Mouse (Mus musculus) c-Kit-positive CD71-positive TER-119-negative erythroid progenitor cells, embryonic 14.5 days (primary cell): ENCODE results near the gene Zfp276.

ENCODE experiments used
- DNase-seq: peaks from one replicate; pipeline ENCODE4 v3.0.0-alpha.2; 2013; ENCODE audit warnings: low read depth

Gene Zfp276

DNA sequence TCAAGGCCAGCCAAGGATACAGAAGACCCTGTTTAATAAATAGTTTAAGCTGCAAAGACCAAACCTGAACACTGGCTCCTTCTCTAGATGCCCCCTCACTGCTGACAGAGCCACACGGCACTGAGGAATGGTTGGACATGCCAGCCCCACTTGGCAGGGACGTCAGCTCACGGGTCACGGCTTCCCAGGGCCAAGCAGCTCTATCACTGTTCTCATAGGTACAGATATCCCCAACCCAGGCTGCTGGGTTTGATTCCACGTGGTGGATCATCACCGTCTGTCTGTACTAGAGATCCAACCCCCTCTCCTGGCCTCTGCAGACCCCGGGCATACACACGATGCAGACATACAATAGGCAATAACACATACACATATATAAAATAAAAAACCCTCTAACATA lies 36.7 kb downstream of the Zfp276 start:
- DNase-seq: no peak

GRCm38 (mm10) chr8:123291716-123292115 lies 37.7 kb downstream of the Zfp276 start:
- no peak for DNase-seq

GRCm38 (mm10) chr8:123292281-123292680 lies 38.3 kb downstream of the Zfp276 start:
- DNase-seq: no peak

DNA sequence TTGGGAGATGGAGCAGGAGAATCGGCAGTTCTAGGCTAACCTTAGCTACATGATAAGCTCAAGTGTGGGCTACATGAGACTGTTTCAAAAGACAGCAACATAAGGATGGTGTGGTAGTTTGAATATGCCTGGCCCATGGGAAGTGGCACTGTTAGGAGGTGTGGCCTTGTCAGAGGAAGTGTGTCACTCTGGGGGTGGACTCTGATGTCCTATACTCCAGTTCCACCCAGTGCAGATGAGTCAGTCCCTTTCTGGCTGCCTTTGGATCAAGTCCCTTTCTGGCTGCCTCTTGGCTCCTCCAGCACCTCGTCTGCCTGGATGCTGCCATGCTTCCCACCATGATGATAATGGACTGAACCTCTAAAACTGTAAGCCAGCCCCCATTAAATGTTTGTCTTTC lies 38.8 kb downstream of the Zfp276 start:
- DNase-seq: no peak

- DNase-seq: no peak
Observed at GRCm38 (mm10) chr8:123298301-123298700, 44.3 kb downstream of the Zfp276 start.

- no peak for DNase-seq
Observed at GRCm38 (mm10) chr8:123308738-123309137, 54.7 kb downstream of the Zfp276 start.

DNA sequence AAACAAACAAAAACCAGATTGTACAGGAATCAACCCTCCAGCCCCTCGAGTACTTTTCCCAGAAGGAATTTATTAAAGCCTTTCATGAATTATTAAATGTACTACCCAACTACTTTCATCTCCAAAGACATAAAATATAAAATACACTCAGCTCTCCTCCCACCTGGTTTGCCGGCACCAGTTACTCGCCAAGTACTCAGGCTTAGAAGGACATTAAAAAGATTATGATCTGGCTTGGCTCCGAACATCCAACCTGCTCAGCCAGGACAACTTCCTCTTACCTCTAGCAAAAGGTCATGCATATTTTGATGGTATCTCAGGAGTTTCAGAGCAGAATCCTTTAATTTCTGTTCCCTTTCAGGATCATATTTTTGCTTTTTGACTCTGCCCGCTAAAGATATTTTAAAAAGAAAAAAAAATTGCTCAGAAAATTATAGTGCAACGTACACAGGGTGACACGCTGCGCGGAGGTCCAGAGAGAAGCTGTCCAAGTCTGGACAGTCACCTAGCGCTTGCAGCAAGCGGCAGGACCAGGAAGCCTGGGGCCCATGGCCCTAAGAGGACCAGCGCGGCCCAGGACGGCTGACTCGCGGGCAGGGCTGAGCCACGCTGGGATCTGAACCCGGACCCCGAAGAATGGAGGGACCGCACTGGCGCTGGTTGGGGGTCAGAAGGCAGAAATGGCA lies 63.9 kb downstream of the Zfp276 start:
- no peak for DNase-seq

DNA sequence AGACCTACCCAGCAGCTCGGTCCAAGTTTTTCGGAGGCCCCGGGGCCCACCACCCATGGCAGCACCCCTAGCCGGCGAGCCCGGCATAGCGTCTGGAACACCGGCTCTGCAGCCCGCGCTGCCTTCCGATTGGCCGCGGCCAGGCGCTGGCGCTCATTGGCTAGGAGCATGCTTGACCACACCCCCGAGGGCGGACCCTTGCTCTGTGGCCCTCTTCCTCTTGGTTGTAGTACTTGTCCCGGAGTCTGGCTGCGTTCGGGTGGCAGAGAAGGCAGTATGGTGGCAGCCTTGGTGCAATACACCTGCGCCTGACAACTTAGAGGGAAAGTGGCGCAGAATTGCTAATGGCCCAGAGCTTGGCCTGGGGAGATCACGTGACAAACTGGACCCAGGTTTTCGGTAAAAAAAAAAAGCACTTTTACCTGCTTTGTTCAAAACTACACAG lies 64.5 kb downstream of the Zfp276 start, which contains the start of gene Fanca:
Gene Fanca, minus strand, starts transcription at position 110 of the 445 bp plus-strand sequence.
- peak; percentile 93 for DNase-seq
